Mouse (Mus musculus): Measurements from ENCODE around the gene S100a5.

GRCm38 (mm10) chr3:90585595-90585994, 22.7 kb upstream of the S100a5 start:
- no peak for TF ChIP-seq POLR2A (IDR thresholded peaks at IDR 0.05; ENCODE audit: insufficient read depth, low read depth, low read length)
- TF ChIP-seq CTCF (IDR thresholded peaks at IDR 0.05): peak; percentile 94
- peak; percentile 74; the same call in 1 of the 2 replicates for TF ChIP-seq EP300 (IDR thresholded peaks at IDR 0.05; ENCODE audit: insufficient read depth, low read depth, low read length)
